Mouse (Mus musculus): ENCODE results near the gene Olfr282. TPM values are rescaled to one million over a fixed set of nuclear protein-coding genes. Genes with fewer than 3 reads are reported as not detected.

The Olfr282 gene
- polyA plus RNA-seq, 1 experiment from 2014 or later = not detected

GRCm38 (mm10) chr15:98418096-98418495 is 12.9 kb upstream of the Olfr282 start:
- WGBS = 86% methylated on average over 6 of the region's 7 CpGs

GRCm38 (mm10) chr15:98420897-98421296 is 10.1 kb upstream of the Olfr282 start:
- Histone ChIP-seq H3K4me2 (no peak overlapping the region), H3K4me3 (replicated peaks) (no peak overlapping the region), H3K4me1 (peaks cover 12% of the 10 kb centered on the region), H3K27me3 (no peaks in the 10 kb centered on the region), H3K9me3 (no peaks in the 10 kb centered on the region), H3K9ac (no peak overlapping the region), H3K27ac (no peak overlapping the region), H3K36me3 (replicated peaks) (no peaks in the 10 kb centered on the region)
- WGBS = 82% methylated on average over 4 of the region's 4 CpGs
- no peak for ATAC-seq (ENCODE audit: low FRiP score)

More at GRCm38 (mm10) chr15:98418096-98418495, 12.9 kb upstream of the Olfr282 start:
- no peak overlapping the region for H3K4me2 ChIP-seq
- no peaks in the 10 kb centered on the region for H3K9me3 ChIP-seq
- ATAC-seq (ENCODE audit: low FRiP score) = no peak
- no peaks in the 10 kb centered on the region for H3K36me3 ChIP-seq (replicated peaks)
- no peak overlapping the region for H3K27ac ChIP-seq
- no peaks in the 10 kb centered on the region for H3K27me3 ChIP-seq
- H3K9ac ChIP-seq = no peak overlapping the region
- no peak overlapping the region for H3K4me3 ChIP-seq (replicated peaks)
- no peaks in the 10 kb centered on the region for H3K4me1 ChIP-seq

- no peaks in the 10 kb centered on the region for H3K36me3 ChIP-seq (replicated peaks)
- WGBS = 68% methylated on average over 14 of the region's 14 CpGs
- H3K27me3 ChIP-seq = 0 out of 2 replicates have a peak, but pooled peaks cover 3% of the 10 kb centered on the region
- H3K27ac ChIP-seq = no peak overlapping the region
- peaks cover 12% of the 10 kb centered on the region for H3K4me1 ChIP-seq
- no peak overlapping the region for H3K4me2 ChIP-seq
- H3K9ac ChIP-seq = no peak overlapping the region
- no peaks in the 10 kb centered on the region for H3K9me3 ChIP-seq
- no peak for ATAC-seq (ENCODE audit: low FRiP score)
- no peak overlapping the region for H3K4me3 ChIP-seq (replicated peaks)
These were observed 6.7 kb upstream of the Olfr282 start for GRCm38 (mm10) chr15:98424326-98424725.

- Histone ChIP-seq H3K36me3 (replicated peaks) (no peaks in the 10 kb centered on the region), H3K4me3 (replicated peaks) (no peak overlapping the region), H3K4me1 (peaks cover 12% of the 10 kb centered on the region), H3K9ac (no peak overlapping the region), H3K4me2 (no peak overlapping the region), H3K9me3 (no peaks in the 10 kb centered on the region), H3K27me3 (0 out of 2 replicates have a peak, but pooled peaks cover 3% of the 10 kb centered on the region), H3K27ac (no peak overlapping the region)
- WGBS = 76% methylated on average over 6 of the region's 6 CpGs
- ATAC-seq (ENCODE audit: low FRiP score) = no peak
These were observed 6.3 kb upstream of the Olfr282 start for GRCm38 (mm10) chr15:98424753-98425152.

GRCm38 (mm10) chr15:98425188-98425587 is 5.8 kb upstream of the Olfr282 start:
- Histone ChIP-seq H3K4me1 (peaks cover 12% of the 10 kb centered on the region), H3K27ac (no peak overlapping the region), H3K36me3 (replicated peaks) (no peaks in the 10 kb centered on the region), H3K27me3 (0 out of 2 replicates have a peak, but pooled peaks cover 3% of the 10 kb centered on the region), H3K4me2 (no peak overlapping the region), H3K4me3 (replicated peaks) (no peak overlapping the region), H3K9me3 (no peaks in the 10 kb centered on the region), H3K9ac (no peak overlapping the region)
- 93% methylated on average over 7 of the region's 7 CpGs for WGBS
- no peak for ATAC-seq (ENCODE audit: low FRiP score)

- no peak for ATAC-seq (ENCODE audit: low FRiP score)
- Histone ChIP-seq H3K4me2 (no peak overlapping the region), H3K9ac (no peak overlapping the region), H3K27ac (no peak overlapping the region), H3K4me1 (no peaks in the 10 kb centered on the region), H3K9me3 (0 out of 2 replicates have a peak, but pooled peaks cover 3% of the 10 kb centered on the region), H3K36me3 (replicated peaks) (no peaks in the 10 kb centered on the region), H3K27me3 (no peaks in the 10 kb centered on the region), H3K4me3 (replicated peaks) (no peak overlapping the region)
- 78% methylated on average over 3 of the region's 3 CpGs for WGBS
These were observed 13.5 kb downstream of the Olfr282 start for GRCm38 (mm10) chr15:98444561-98444960.

- 57% methylated on average over 4 of the region's 4 CpGs for WGBS
- Histone ChIP-seq H3K4me3 (replicated peaks) (no peak overlapping the region), H3K9me3 (0 out of 2 replicates have a peak, but pooled peaks cover 3% of the 10 kb centered on the region), H3K27ac (no peak overlapping the region), H3K4me1 (no peaks in the 10 kb centered on the region), H3K4me2 (no peak overlapping the region), H3K27me3 (no peaks in the 10 kb centered on the region), H3K9ac (no peak overlapping the region), H3K36me3 (replicated peaks) (no peaks in the 10 kb centered on the region)
- no peak for ATAC-seq (ENCODE audit: low FRiP score)
These were observed 17.5 kb downstream of the Olfr282 start for GRCm38 (mm10) chr15:98448521-98448920.

GRCm38 (mm10) chr15:98452288-98452687 is 21.3 kb downstream of the Olfr282 start, which contains the start of gene Olfr281:
Gene Olfr281 (plus strand): TSS chr15:98452588.
- ATAC-seq (ENCODE audit: low FRiP score) = no peak
- Histone ChIP-seq H3K27me3 (no peaks in the 10 kb centered on the region), H3K9me3 (no peaks in the 10 kb centered on the region), H3K36me3 (replicated peaks) (no peaks in the 10 kb centered on the region), H3K4me2 (no peak within 1 kb of the TSS), H3K27ac (no peak within 1 kb of the TSS), H3K4me3 (replicated peaks) (no peak within 1 kb of the TSS), H3K4me1 (no peaks in the 10 kb centered on the region), H3K9ac (no peak within 1 kb of the TSS)
- WGBS = 89% methylated on average over 7 of the region's 7 CpGs

- no peaks in the 10 kb centered on the region for H3K9me3 ChIP-seq
- no peak within 1 kb of the TSS for H3K27ac ChIP-seq
- H3K4me2 ChIP-seq = no peak within 1 kb of the TSS
- WGBS = 88% methylated on average over 4 of the region's 4 CpGs
- no peak for ATAC-seq (ENCODE audit: low FRiP score)
- no peak within 1 kb of the TSS for H3K9ac ChIP-seq
- no peak within 1 kb of the TSS for H3K4me3 ChIP-seq (replicated peaks)
- H3K36me3 ChIP-seq (replicated peaks) = no peaks in the 10 kb centered on the region
- no peaks in the 10 kb centered on the region for H3K4me1 ChIP-seq
- H3K27me3 ChIP-seq = no peaks in the 10 kb centered on the region
These were observed 38.6 kb downstream of the Olfr282 start, which contains the start of gene OR5BS1P for GRCm38 (mm10) chr15:98469596-98469995. Gene OR5BS1P (plus strand): TSS chr15:98469896.

GRCm38 (mm10) chr15:98471539-98471938 is 40.5 kb downstream of the Olfr282 start:
- H3K4me3 ChIP-seq (replicated peaks) = no peak overlapping the region
- no peaks in the 10 kb centered on the region for H3K36me3 ChIP-seq (replicated peaks)
- H3K4me1 ChIP-seq = no peaks in the 10 kb centered on the region
- ATAC-seq (ENCODE audit: low FRiP score) = no peak
- H3K27me3 ChIP-seq = no peaks in the 10 kb centered on the region
- 91% methylated on average over 13 of the region's 13 CpGs for WGBS
- no peak overlapping the region for H3K9ac ChIP-seq
- H3K9me3 ChIP-seq = no peaks in the 10 kb centered on the region
- H3K4me2 ChIP-seq = no peak overlapping the region
- H3K27ac ChIP-seq = no peak overlapping the region

GRCm38 (mm10) chr15:98474958-98475357 is 43.9 kb downstream of the Olfr282 start:
- H3K4me3 ChIP-seq (replicated peaks) = no peak overlapping the region
- H3K36me3 ChIP-seq (replicated peaks) = no peaks in the 10 kb centered on the region
- H3K4me1 ChIP-seq = no peaks in the 10 kb centered on the region
- no peaks in the 10 kb centered on the region for H3K27me3 ChIP-seq
- WGBS = 80% methylated on average over 10 of the region's 10 CpGs
- H3K4me2 ChIP-seq = no peak overlapping the region
- H3K27ac ChIP-seq = no peak overlapping the region
- ATAC-seq (ENCODE audit: low FRiP score) = no peak
- H3K9me3 ChIP-seq = no peaks in the 10 kb centered on the region
- no peak overlapping the region for H3K9ac ChIP-seq

GRCm38 (mm10) chr15:98475382-98475781 is 44.4 kb downstream of the Olfr282 start:
- H3K36me3 ChIP-seq (replicated peaks) = no peaks in the 10 kb centered on the region
- no peak overlapping the region for H3K9ac ChIP-seq
- H3K4me1 ChIP-seq = no peaks in the 10 kb centered on the region
- no peak overlapping the region for H3K4me3 ChIP-seq (replicated peaks)
- WGBS = 57% methylated on average over 10 of the region's 10 CpGs
- H3K27me3 ChIP-seq = no peaks in the 10 kb centered on the region
- no peaks in the 10 kb centered on the region for H3K9me3 ChIP-seq
- H3K27ac ChIP-seq = no peak overlapping the region
- ATAC-seq (ENCODE audit: low FRiP score) = no peak
- no peak overlapping the region for H3K4me2 ChIP-seq

- Histone ChIP-seq H3K27ac (no peak overlapping the region), H3K9ac (no peak overlapping the region), H3K4me3 (replicated peaks) (no peak overlapping the region), H3K4me2 (no peak overlapping the region), H3K4me1 (no peaks in the 10 kb centered on the region), H3K27me3 (no peaks in the 10 kb centered on the region), H3K9me3 (no peaks in the 10 kb centered on the region), H3K36me3 (replicated peaks) (no peaks in the 10 kb centered on the region)
- 80% methylated on average over 5 of the region's 5 CpGs for WGBS
- no peak for ATAC-seq (ENCODE audit: low FRiP score)
These were observed 45.3 kb downstream of the Olfr282 start for GRCm38 (mm10) chr15:98476281-98476680.
